Mouse (Mus musculus) layer of hippocampus, adult 18-20 months (tissue): ENCODE measurements around the gene Atp5d. TPM values are rescaled to one million over a fixed set of nuclear protein-coding genes. Genes with fewer than 3 reads are reported as not detected.

ENCODE experiments used
- DNase-seq, 2 experiments: peaks; one replicate each; pipeline ENCODE4 v3.0.0; 2022; ENCODE audit warnings: low spot score in 2 of 2
- total RNA-seq, 2 experiments: library from RNA; stranded (reverse); gene quantifications; 2 replicates each; pipeline ENCODE4 v1.2.3; 2021

Gene Atp5d
- total RNA-seq, 2 experiments from 2014 or later = 354 to 359 TPM

DNA sequence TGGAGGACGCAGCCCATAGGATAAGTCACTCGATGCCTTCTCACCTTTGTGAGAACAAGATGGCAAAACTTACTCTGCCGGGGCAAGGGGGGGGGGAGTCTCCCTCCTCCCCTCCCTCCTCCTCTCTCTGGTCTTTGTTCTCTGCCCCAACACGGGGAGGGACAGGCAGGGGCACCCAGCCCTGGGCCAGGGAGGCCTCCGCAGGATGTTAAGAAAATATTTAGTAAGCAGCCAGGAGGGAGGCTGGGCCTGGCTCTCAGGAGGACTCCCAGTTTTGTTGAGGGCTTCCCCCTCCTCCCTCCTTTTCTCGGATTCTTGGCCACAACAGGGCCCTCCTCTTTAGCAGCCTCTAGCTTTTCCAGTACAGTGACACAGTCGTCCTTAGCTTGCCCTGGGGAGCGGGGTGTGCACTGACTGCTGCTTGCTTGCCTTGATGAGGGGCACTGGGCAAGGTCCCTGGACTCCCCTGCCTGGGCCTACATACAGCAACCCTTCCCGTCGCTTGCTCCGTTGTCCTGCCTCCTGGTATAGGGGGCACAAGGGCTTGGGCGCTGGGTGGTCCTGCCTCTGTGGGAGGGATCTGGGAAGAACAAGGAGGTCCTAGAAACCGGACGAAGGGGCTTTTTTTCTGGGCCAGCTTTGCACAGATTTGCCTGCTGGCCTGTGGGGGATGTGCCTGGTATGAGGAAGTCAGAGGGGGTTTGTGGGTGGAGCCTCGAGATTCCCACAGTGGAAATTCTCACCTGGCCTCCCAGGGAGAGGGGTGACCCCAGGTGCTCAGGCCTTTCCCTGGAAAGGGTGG, 13.8 kb downstream of the Atp5d start:
- DNase-seq = no peak

- no peak for DNase-seq
Measured at GRCm38 (mm10) chr10:80152873-80153260, 14.4 kb downstream of the Atp5d start.

GRCm38 (mm10) chr10:80153713-80154112, 15.3 kb downstream of the Atp5d start:
- DNase-seq = no peak

- DNase-seq = no peak
Measured at GRCm38 (mm10) chr10:80154384-80154783, 16.0 kb downstream of the Atp5d start.

GRCm38 (mm10) chr10:80155277-80155676, 16.8 kb downstream of the Atp5d start:
- DNase-seq = no peak

DNA sequence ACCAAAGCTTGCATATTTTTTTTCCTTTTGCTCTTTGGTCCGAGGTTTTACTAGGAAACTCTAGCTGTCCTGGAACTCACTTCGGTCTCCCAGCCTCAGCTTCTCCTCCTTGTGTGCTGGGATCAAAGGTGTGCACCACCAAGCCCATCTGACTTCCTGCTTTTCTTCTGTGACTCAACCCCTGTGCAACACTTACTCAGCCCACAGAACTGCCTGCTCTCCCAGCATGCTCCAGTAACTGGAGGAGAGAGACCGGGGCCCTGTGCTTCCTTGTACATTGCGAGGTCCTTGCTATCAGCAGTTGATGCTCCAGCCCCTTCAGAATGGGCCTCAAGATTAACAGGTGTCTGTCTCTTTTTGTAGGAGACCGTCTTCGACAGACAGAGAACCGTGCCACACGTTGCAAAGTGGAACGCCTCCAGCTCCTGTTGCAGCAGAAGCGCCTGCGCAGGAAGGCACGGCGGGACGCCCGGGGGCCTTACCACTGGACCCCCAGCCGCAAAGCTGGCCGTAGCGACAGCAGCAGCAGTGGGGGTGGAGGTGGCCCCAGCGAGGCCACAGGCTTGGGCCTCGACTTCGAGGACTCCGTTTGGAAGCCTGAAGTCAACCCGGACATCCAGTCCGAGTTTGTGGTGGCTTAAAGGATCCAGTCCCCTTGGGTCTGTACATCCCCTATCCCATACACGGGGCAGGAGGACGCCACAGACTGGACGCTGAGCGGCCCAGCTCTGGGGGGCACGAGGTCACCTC, 17.7 kb downstream of the Atp5d start:
- no peak for DNase-seq

- DNase-seq = no peak
Measured at GRCm38 (mm10) chr10:80156752-80157053, 18.3 kb downstream of the Atp5d start.

DNA sequence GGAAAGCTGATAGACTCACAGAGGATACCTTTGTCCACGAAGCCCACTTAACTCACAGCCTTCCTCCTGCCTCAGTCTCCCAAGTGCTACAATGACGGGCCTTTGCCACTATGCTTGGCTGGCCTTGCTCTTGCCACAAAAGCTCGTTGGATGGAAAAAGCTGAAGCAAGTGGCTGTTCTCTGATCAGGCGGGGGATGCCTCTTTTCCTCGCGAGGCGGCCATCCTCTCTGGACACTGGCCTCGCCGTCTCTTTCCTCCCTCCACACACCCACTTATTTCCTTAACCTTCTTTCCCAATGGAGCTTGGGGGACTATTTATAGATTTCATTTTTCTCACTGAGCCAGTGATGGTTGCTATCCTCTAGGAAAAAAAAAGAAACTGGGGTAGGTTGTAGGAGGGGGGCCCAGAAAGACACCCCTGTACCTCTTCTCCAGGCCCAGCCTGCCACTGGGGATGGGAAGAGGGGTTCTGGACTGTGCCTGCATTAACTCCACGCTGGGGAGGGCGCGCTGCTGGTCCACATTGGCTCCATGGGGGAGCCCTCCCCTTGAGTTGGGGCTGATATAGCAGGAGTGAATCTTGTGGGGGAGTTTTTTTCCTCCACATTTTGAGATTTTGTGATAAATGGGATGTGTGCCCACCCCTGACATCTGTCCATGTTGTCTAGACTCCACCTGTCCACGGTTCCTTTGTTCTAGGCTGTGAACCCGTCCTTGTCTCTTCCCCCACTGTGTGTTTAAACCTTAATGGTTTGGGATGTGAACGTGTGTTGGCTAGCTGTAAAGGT, 18.9 kb downstream of the Atp5d start:
- DNase-seq = no peak

DNA sequence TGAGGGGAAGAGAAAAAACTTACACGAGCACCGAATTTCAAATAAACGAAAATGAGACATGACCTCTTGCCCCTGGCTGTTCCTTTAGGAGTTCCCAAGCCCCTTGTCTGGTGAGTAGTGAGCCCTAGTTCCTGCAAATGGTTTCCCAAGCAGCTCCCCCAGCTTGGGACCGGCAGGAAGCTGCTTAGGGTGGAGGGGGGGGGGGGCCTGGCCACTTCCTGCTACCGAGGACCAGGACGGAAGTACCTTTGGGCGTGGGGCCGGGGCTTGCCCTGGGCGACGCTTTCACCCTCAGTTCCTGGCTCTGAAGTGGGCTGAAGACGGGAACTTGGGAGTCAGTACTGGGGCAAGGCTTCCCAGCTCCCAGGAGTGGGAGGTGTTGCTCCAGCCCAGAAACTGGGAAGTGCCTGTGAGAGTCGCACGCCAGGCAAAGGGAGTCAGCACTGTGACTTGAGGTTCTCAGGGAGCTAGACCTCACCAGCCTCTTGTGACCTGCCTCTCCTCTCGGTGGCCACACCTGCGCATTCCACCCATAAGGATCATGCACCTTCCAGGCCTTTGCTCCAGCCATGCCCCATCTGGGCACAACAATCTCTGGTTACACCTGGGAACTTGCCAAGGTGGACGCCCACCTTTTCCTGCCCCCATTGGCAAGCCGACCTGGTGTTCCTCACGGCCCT, 20.0 kb downstream of the Atp5d start:
- DNase-seq = no peak

DNA sequence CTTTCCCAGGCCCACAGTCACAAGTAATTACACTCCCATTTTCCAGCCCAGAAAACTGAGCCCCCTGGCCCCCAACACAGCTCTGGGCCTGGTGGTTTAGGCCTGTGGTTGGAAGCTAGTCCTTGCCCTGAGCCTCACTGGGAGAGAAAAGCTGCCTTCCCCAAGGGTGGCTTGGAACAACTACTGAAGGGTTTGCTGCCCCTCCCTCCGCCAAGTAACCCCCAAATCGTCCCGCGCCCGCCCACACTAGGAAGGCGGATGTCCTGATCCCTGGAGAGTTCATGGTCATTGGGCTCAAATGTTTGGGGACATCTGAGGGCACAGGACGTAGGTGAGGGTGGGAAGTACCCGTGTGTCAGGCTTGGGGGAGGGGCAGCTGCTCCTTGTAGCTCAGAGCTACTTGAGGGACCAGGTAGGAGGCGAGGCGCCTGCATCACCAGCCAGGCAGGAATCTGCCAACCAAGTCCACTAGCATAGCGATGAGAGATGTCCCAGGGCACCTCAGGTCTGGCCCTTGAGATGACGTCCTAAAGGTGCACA, 20.7 kb downstream of the Atp5d start:
- no peak for DNase-seq

- DNase-seq = peak; percentile 99
Measured at GRCm38 (mm10) chr10:80159561-80160454, 21.4 kb downstream of the Atp5d start.

DNA sequence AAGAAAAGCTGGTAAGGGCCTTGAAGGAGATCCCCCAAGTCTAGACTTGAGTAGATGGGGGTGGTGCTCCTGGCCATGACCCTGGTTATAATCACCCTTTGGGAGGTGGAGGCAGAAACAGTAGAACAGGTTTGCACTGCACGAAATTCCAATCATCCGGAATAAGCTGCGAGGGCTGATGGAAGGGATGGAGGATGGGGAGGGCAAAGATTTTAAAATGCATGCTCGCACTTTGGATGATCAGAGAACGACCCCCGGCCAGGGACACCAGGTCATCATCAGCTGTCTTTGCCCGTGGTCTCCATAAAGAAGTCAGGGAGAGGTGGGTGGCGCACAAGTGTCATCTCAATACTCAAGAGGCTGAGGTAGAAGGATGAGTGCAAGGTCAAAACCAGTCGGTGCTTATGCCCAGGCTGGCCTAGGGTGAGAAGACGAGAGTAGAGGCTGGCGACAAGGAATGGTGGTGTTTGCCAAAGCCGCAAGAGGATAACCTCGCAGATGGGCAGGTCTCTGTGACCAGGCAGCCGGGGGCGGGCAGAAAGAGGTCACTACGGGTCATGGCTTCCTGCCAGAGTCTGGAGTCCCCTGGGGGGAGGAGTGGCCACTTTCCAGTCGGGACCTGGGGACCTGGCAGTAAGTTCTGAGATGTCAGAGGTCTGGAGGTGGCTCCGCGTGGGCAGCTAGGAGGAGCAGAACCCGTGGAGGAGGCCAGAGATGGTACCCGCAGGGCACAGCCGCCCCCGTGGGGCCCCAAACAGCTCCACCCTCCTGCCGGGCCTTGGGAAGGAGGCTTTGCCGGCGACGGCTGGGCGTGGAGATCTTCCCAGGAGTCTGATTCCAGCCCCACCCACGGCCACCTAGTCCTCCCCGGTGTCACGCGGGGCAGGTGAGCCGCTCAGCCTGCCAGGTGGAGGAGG, 22.3 kb downstream of the Atp5d start:
- no peak for DNase-seq

GRCm38 (mm10) chr10:80161522-80162242, 23.2 kb downstream of the Atp5d start:
- no peak for DNase-seq

- no peak for DNase-seq
Measured at GRCm38 (mm10) chr10:80162243-80162608, 23.8 kb downstream of the Atp5d start.

DNA sequence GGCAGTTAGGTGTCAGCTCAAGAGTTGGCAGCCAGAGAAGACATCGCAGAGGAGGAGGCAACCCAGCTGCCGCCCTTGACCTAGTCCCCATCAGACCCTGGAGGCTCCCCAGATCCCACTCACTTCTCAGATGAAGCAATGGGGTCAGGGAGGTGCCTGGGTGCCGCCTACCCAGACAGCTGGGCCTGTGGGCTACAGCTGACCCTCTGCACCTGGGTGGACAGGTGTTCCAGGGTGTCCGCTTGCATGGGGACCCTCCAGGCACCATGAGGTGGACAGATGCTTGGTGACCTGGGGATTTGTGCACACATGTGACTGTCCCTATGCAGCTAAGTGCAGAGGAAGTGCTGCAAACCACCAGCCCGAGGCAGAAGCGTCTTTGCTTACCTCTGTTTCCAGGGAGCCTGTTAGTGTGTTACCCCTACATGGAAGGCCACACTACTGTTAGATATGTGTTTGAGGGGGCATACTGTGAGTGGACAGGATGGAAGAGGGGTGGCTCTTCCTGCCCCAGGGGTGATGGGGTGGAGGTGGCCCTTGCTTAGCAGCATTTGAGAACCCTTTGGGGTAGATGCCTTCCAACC, 24.4 kb downstream of the Atp5d start:
- DNase-seq = no peak

DNA sequence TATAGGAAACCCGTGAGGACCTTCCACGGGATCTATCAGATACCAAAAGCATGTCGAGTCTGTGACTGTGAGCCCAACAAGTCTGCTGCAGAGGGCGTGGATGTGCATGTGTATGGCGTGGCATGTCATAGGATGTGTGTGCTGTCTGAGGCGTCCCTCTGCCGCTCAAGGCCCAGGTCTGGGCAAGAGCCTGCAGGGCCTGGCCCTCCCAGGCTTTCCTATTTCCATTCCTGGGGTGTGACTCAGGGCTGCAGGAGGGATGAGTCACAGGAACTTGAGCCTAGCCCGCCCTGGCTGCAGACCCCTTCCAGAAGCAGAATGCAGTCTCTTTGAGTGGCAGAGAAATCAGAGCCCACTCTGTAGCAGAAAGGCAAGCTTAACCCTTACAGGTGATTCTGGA, 25.3 kb downstream of the Atp5d start:
- DNase-seq = no peak

DNA sequence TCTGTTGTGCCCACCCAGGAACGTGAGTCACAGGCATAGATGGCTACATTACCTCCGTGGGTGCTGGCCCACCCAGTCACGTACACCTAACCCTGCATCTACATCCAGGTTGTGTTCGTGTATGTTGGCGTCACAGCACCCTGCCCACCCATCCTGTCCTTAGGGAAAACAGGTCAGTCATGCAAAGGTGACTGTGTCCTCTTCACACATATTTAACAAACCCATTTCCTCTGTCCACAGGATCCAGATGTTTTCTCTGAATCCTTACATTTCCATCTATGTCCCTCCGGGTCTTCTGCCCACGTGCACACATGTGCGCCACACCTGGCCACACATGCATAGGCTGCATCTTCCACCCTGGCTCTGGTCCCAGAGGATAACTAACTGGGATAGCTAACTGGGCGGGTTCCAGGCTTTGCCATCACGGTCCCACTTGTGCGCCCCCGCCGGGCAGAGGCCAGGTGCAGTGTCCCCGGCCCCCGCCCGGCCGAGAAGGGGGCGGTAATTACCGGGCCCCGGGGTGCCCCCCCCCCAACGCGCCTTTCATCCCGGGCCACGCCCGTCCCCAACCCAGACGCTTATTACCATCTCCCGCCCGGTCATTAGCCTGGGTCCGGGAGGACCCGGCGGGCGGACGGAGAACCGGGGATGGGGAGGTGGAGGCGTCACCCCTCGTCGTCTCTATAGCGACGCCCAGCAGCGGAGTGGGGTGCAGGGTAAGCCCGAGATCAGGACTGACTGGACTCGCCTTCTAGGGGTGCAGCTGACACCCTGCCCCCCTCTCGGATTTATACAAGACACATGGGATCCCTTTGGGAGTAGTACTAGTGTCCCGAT, 25.9 kb downstream of the Atp5d start:
- DNase-seq = no peak
